Mouse (Mus musculus) midbrain, embryonic 10.5 days (tissue): Measurements from ENCODE around the gene Rasl11b. TPM values are rescaled to one million over a fixed set of nuclear protein-coding genes. Genes with fewer than 3 reads are reported as not detected.

Experiments
- DNase-seq: peaks from one replicate; pipeline ENCODE4 v3.0.0-alpha.2; 2017; ENCODE audit warnings: low spot score
- H3K27ac ChIP-seq: fragments of 300-500 bp; sonication (generic); replicated peaks from 2 replicates; pipeline ENCODE4 v1.5.1; 2016; ENCODE audit warnings: mild to moderate bottlenecking
- H3K27me3 ChIP-seq: fragments of 300-500 bp; sonication (generic); 2 replicates; pipeline ENCODE4 v1.6.1; 2016; ENCODE audit warnings: low read depth, mild to moderate bottlenecking; ENCODE audit not compliant: poor library complexity, severe bottlenecking
- H3K36me3 ChIP-seq: fragments of 300-500 bp; sonication (generic); 2 replicates; pipeline ENCODE4 v1.6.1; 2016; ENCODE audit warnings: mild to moderate bottlenecking, moderate library complexity
- H3K4me1 ChIP-seq: fragments of 300-500 bp; sonication (generic); 2 replicates; pipeline ENCODE4 v1.6.1; 2016
- H3K4me3 ChIP-seq: fragments of 300-500 bp; sonication (generic); 2 replicates; pipeline ENCODE4 v1.5.1; 2016; ENCODE audit warnings: mild to moderate bottlenecking, moderate library complexity
- H3K9me3 ChIP-seq: fragments of 300-500 bp; sonication (generic); replicated peaks from 2 replicates; pipeline ENCODE4 v1.6.1; 2016; ENCODE audit warnings: mild to moderate bottlenecking
- WGBS: fragments of 180-500 bp; shearing (Covaris S2); methylation state at CpG from one replicate; pipeline ENCODE4 v1.1.7; 2016; 5-methylcytosine and 5-hydroxymethylcytosine counted together
- polyA plus RNA-seq: library from polyadenylated mRNA; unstranded; fragments of >200 nt; fragmentation: Nextera tagmentation; extraction: Ambion mirVana; gene quantifications from 2 replicates; pipeline ENCODE4 v1.2.1, GENCODE M21; 2016

Rasl11b gene
- polyA plus RNA-seq, 1 experiment from 2014 or later = 27.3 TPM

DNA sequence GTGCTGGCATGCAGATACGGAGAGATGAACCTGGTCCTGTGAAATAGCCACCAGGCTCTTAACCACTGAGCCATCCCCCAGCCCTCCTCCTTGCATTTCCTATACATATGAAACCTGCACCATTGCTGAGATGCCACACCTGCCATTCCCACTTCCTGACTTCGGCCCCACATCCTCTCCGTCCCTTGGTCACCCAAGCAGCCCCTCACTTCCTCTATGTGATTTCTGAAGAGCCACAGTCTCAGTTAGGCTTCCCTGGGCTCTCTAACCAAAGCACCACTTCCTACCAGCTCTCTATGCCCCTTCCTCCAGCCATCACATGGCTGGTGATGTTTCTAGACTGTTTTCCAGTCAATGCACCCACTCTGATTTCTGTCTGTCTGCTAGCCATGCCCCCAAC lies 28.4 kb upstream of the Rasl11b start:
- no peak for DNase-seq
- 95% methylated on average over 3 of the region's 3 CpGs for WGBS
- no peaks in the 10 kb centered on the region for H3K9me3 ChIP-seq
- no peaks in the 10 kb centered on the region for H3K36me3 ChIP-seq
- H3K4me3 ChIP-seq = no peak overlapping the region
- H3K4me1 ChIP-seq = peaks cover 13% of the 10 kb centered on the region
- no peak overlapping the region for H3K27ac ChIP-seq
- H3K27me3 ChIP-seq = peaks cover 64% of the 10 kb centered on the region

DNA sequence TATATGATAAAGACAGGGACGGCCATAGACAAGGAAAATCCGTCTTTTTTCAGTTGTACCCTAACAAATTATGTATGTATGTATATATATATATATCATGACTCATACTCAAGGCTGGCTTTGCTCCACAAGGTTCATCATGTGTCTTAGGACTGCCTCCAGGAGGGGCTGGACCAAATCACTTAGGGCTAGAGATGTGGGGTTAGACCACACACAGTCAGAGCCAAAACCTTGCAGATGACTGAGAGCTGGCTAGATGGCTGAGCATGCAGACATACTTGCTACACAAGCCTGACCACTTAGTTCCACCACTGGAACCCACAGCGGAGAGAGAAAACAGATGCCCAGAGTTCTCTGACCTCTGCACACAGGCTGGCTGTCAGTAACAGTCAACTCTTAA lies 27.0 kb upstream of the Rasl11b start:
- H3K4me1 ChIP-seq = peaks cover 13% of the 10 kb centered on the region
- no peak overlapping the region for H3K4me3 ChIP-seq
- H3K27ac ChIP-seq = no peak overlapping the region
- 83% methylated on average over 3 of the region's 3 CpGs for WGBS
- no peaks in the 10 kb centered on the region for H3K9me3 ChIP-seq
- DNase-seq = no peak
- H3K27me3 ChIP-seq = peaks cover 59% of the 10 kb centered on the region
- H3K36me3 ChIP-seq = no peaks in the 10 kb centered on the region

GRCm38 (mm10) chr5:74171768-74172167 lies 23.3 kb upstream of the Rasl11b start:
- 79% methylated on average over 9 of the region's 9 CpGs for WGBS
- peaks cover 29% of the 10 kb centered on the region for H3K4me1 ChIP-seq
- peaks cover 51% of the 10 kb centered on the region for H3K27me3 ChIP-seq
- H3K27ac ChIP-seq = no peak overlapping the region
- no peaks in the 10 kb centered on the region for H3K36me3 ChIP-seq
- DNase-seq = no peak
- H3K9me3 ChIP-seq = no peaks in the 10 kb centered on the region
- no peak overlapping the region for H3K4me3 ChIP-seq

GRCm38 (mm10) chr5:74172208-74172607 lies 22.9 kb upstream of the Rasl11b start:
- H3K4me1 ChIP-seq = peaks cover 29% of the 10 kb centered on the region
- H3K27ac ChIP-seq = peak overlapping the region; percentile 2; the same call in 1 of the 2 replicates
- H3K36me3 ChIP-seq = no peaks in the 10 kb centered on the region
- 74% methylated on average over 12 of the region's 12 CpGs for WGBS
- no peak for DNase-seq
- peaks cover 56% of the 10 kb centered on the region for H3K27me3 ChIP-seq
- H3K9me3 ChIP-seq = no peaks in the 10 kb centered on the region
- no peak overlapping the region for H3K4me3 ChIP-seq

DNA sequence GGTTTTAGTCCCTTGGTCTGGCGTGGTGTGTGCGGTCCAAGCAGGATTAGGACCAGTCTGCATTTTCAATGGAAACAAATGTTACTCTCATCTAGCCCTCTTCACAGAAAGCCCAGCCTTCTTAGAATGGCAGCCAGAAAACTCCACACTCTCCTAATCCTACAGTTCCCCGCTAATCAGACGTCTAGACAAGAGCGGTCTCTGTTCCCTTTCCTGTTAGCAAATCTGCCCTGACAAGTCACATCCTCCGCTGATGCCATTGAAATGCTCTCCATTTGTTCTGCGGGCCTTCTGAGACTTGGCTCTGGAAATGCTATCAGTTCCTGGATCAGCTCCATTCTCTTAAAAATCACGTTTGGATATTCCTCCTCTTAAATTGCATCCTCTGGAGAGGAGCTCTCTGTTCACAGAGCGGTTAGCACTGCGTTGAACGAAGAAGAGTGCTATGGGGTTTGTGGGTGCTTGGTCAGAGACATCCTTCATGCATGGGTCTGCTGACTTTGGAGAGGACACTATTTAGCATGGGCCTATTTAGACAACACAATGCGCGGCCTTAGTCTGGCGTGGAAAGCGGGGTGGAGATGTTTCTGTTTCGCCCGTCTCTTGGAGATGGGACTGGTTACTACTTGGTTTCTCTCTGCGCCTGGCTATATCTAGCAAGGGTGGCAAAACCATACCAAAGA lies 21.8 kb upstream of the Rasl11b start:
- DNase-seq = no peak
- Histone ChIP-seq H3K27me3 (peaks cover 59% of the 10 kb centered on the region), H3K36me3 (no peaks in the 10 kb centered on the region), H3K4me3 (no peak overlapping the region), H3K27ac (peak overlapping the region; percentile 67), H3K9me3 (no peaks in the 10 kb centered on the region), H3K4me1 (peaks cover 29% of the 10 kb centered on the region)
- 71% methylated on average over 18 of the region's 18 CpGs for WGBS

DNA sequence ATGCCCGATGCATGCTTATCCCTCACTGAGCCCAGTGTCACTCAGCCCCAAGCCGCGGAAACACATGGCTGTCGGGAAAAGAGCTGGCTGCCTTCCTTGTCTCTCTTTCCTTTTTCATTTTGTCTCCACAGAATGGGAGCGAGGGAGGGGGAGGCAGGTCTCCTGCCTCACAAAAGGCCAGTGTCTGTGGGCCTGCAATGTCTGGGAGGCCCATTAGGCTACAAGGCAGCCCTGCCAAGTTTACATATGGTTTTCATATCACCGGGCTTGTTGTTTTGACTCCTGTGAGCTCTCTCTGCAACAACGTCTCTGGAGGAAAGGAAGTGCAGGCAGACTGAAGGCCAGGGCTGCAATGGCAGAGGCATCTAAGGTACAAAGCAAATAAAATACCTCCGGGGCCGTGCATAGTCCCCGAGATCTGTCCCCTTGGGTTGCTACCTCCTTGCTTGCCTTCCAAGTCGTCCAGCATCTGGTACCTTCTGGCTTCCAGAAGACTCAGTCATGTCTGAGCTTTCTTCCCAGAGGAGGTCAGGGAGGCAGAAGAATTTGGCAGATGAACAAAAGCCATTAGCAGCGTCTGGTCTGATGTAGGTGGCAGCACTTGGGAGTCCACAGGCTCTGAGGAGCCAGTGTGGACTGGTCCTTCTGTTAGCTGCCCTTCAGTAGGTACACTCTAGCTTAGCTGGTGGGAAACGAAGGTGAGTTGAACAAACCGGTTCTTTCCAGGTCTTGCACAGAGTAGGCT lies 19.4 kb upstream of the Rasl11b start:
- Histone ChIP-seq H3K36me3 (no peaks in the 10 kb centered on the region), H3K9me3 (no peaks in the 10 kb centered on the region), H3K27me3 (peaks cover 41% of the 10 kb centered on the region), H3K4me3 (no peak overlapping the region), H3K4me1 (peaks cover 50% of the 10 kb centered on the region), H3K27ac (peak overlapping the region; percentile 43; the same call in 1 of the 2 replicates)
- DNase-seq = no peak
- WGBS = 67% methylated on average over 14 of the region's 14 CpGs

- Histone ChIP-seq H3K9me3 (no peaks in the 10 kb centered on the region), H3K4me1 (peaks cover 37% of the 10 kb centered on the region), H3K36me3 (no peaks in the 10 kb centered on the region), H3K4me3 (no peak overlapping the region), H3K27ac (no peak overlapping the region), H3K27me3 (peaks cover 62% of the 10 kb centered on the region)
- 22% methylated on average over 10 of the region's 10 CpGs for WGBS
- peak; percentile 39 for DNase-seq
Measured at GRCm38 (mm10) chr5:74180216-74180615, 14.9 kb upstream of the Rasl11b start.

GRCm38 (mm10) chr5:74183118-74183517 lies 12.0 kb upstream of the Rasl11b start:
- H3K36me3 ChIP-seq = no peaks in the 10 kb centered on the region
- H3K9me3 ChIP-seq = no peaks in the 10 kb centered on the region
- 80% methylated on average over 10 of the region's 10 CpGs for WGBS
- no peak overlapping the region for H3K4me3 ChIP-seq
- no peak for DNase-seq
- H3K27ac ChIP-seq = no peak overlapping the region
- peaks cover 29% of the 10 kb centered on the region for H3K4me1 ChIP-seq
- peaks cover 47% of the 10 kb centered on the region for H3K27me3 ChIP-seq

DNA sequence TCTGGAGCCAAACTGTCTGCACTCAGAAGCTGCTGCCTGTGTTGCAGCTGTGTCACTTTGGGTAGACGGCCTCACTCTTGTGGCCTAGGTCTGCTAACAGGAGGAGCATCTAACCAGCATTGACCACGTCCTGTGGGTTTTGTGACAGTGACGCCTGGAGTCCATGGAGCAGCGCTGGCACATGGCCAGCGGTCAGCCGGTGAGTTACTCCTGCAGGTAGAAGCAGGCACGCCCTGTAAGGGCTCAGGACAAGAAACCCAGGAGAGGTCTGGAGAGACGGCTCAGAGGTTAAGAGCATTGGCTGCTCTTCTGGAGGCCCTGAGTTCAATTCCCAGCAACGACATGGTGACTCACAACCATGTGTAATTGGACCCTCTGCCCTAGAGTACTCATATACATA lies 10.5 kb upstream of the Rasl11b start:
- H3K9me3 ChIP-seq = no peaks in the 10 kb centered on the region
- H3K27me3 ChIP-seq = peaks cover 49% of the 10 kb centered on the region
- no peak overlapping the region for H3K4me3 ChIP-seq
- H3K4me1 ChIP-seq = peaks cover 26% of the 10 kb centered on the region
- 86% methylated on average over 9 of the region's 9 CpGs for WGBS
- H3K27ac ChIP-seq = no peak overlapping the region
- no peak for DNase-seq
- no peaks in the 10 kb centered on the region for H3K36me3 ChIP-seq

GRCm38 (mm10) chr5:74188076-74188475 lies 7.0 kb upstream of the Rasl11b start:
- Histone ChIP-seq H3K36me3 (no peaks in the 10 kb centered on the region), H3K9me3 (no peaks in the 10 kb centered on the region), H3K27ac (no peak overlapping the region), H3K27me3 (peaks cover 60% of the 10 kb centered on the region), H3K4me3 (no peak overlapping the region), H3K4me1 (peaks cover 22% of the 10 kb centered on the region)
- no peak for DNase-seq
- WGBS = 91% methylated on average over 12 of the region's 12 CpGs

DNA sequence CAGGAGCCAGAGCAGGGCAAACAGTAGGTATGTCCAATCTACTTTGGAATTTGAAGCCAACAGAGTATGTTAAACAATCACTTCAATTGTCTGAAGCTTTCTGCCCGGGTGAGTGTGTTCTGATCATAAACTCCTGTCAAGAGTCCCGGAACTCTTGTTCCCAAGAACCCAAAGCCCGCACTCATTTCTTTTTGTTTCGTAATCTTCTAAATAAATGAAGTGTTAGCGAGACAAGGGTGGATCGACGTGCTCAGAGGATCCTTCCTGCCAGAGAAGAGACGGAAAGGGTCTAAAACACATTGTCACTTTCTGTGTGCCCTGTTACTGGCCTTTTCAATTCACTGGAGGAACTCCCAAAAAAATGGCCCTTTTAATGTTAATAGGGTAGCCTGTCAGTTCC lies 6.2 kb upstream of the Rasl11b start:
- 80% methylated on average over 8 of the region's 8 CpGs for WGBS
- Histone ChIP-seq H3K9me3 (no peaks in the 10 kb centered on the region), H3K36me3 (no peaks in the 10 kb centered on the region), H3K27ac (no peak overlapping the region), H3K4me3 (no peak overlapping the region), H3K4me1 (peaks cover 25% of the 10 kb centered on the region), H3K27me3 (peaks cover 61% of the 10 kb centered on the region)
- DNase-seq = no peak

GRCm38 (mm10) chr5:74189484-74190160 lies 5.5 kb upstream of the Rasl11b start:
- Histone ChIP-seq H3K4me3 (no peak overlapping the region), H3K4me1 (peaks cover 32% of the 10 kb centered on the region), H3K27ac (0 out of 2 replicates have a peak overlapping the region, but pooled peaks have one; percentile 23), H3K9me3 (no peaks in the 10 kb centered on the region), H3K27me3 (peaks cover 61% of the 10 kb centered on the region), H3K36me3 (no peaks in the 10 kb centered on the region)
- WGBS = 44% methylated on average over 9 of the region's 9 CpGs
- DNase-seq = no peak

DNA sequence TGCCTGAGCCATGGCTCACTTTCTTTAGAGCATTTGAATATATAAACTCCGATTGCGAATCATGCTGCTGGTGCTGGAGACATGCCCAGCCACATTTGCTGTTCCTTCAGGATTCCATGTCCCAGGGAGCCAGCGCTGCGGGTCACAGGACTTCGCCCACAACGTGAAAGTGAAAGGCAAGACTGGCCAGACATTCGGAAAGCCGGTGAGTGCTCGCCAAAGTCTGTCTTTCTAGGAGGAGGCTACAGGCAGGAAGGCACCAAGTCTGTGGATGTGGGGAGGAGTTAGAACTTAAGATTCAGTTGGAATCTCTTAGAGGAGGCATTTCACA lies 5.0 kb upstream of the Rasl11b start:
- Histone ChIP-seq H3K27ac (0 out of 2 replicates have a peak overlapping the region, but pooled peaks have one; percentile 23), H3K4me3 (no peak overlapping the region), H3K4me1 (peaks cover 36% of the 10 kb centered on the region), H3K9me3 (no peaks in the 10 kb centered on the region), H3K36me3 (no peaks in the 10 kb centered on the region), H3K27me3 (peaks cover 61% of the 10 kb centered on the region)
- DNase-seq = no peak
- WGBS = 35% methylated on average over 9 of the region's 9 CpGs
